Mouse (Mus musculus) CH12.LX (cell line): ENCODE results near the gene Cisd3.

Source experiments
- E2F4 ChIP-seq: IDR thresholded peaks from 2 replicates; pipeline ENCODE4 v1.6.1; 2011; ENCODE audit warnings: low read depth, low read length, improper control_type of control experiment; ENCODE audit not compliant: insufficient replicate concordance
- EP300 ChIP-seq: IDR thresholded peaks from 2 replicates; pipeline ENCODE4 v1.6.1; 2011; ENCODE audit warnings: low read length, improper control_type of control experiment
- ETS1 ChIP-seq: conservative IDR thresholded peaks from 2 replicates; pipeline ENCODE4 v1.6.1; 2012; ENCODE audit warnings: low read depth, mild to moderate bottlenecking, inconsistent platforms, low read length, improper control_type of control experiment, moderate library complexity
- HCFC1 ChIP-seq: IDR thresholded peaks from 2 replicates; pipeline ENCODE4 v1.6.1; 2012; ENCODE audit warnings: low read depth, mild to moderate bottlenecking, inconsistent platforms, low read length, improper control_type of control experiment
- KAT2A ChIP-seq: IDR thresholded peaks from 2 replicates; pipeline ENCODE4 v1.6.1; 2012; ENCODE audit warnings: low read length, improper control_type of control experiment, inconsistent platforms; ENCODE audit not compliant: insufficient replicate concordance
- POLR2A ChIP-seq: IDR thresholded peaks from 2 replicates; pipeline ENCODE4 v1.6.1; 2011; ENCODE audit warnings: low read depth, mild to moderate bottlenecking, improper control_type of control experiment, low read length
- RAD21 ChIP-seq: IDR thresholded peaks from 2 replicates; pipeline ENCODE4 v1.6.1; 2011; ENCODE audit warnings: low read depth, mild to moderate bottlenecking, low read length, improper control_type of control experiment, moderate library complexity
- RCOR1 ChIP-seq: conservative IDR thresholded peaks from 2 replicates; pipeline ENCODE4 v1.6.1; 2012; ENCODE audit warnings: low read depth, mild to moderate bottlenecking, inconsistent platforms, low read length, improper control_type of control experiment
- USF1 ChIP-seq: IDR thresholded peaks from 2 replicates; pipeline ENCODE4 v1.6.1; 2014; ENCODE audit warnings: low read depth, mild to moderate bottlenecking, inconsistent platforms, low read length, improper control_type of control experiment

- TF ChIP-seq RAD21 (no peak), E2F4 (no peak), EP300 (no peak), POLR2A (no peak), KAT2A (no peak), ETS1 (no peak), RCOR1 (no peak), HCFC1 (no peak), USF1 (no peak)
These were observed 21.3 kb upstream of the Cisd3 start for GRCm38 (mm10) chr11:97664339-97664665.
